Comparison of ENCODE assay signal across 8 mouse cellular contexts in the genomic region with DNA sequence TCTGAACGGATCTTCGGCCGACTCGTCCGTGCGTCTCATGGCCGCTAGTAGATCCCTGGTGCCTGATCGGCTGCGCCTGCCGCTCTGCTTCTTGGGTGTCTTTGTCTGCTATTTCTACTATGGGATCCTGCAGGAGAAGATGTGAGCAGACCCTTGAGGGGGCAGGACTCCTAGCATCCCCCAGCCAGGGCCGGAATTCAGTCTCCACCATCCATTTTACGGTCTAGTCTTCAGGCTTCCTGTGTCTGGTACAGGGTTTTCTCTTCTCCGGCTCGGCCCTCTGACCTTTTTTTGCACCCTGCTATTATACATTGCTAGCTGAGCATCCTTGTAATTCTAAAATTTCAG. TPM values are rescaled to one million over a fixed set of nuclear protein-coding genes. Genes with fewer than 3 reads are reported as not detected.
A peak's percentile ranks its signal among the peaks of the same experiment; 100 is the strongest.
DNase-seq lines count a peak whose midpoint lies in the region; ATAC-seq and TF ChIP-seq lines count a peak whose summit lies in the region.

No protein-coding gene starts in this region.

- H3K4me2 ChIP-seq in embryonic facial prominence, embryonic 11.5 days (ENCODE audit: low read depth, low read length), result peak overlapping the region; percentile 42

- H3K9me3 ChIP-seq in embryonic facial prominence, embryonic 11.5 days (replicated peaks; ENCODE audit: control insufficient read depth, low read length), result no peaks in the 10 kb centered on the region

- peaks cover 5% of the 10 kb centered on the region for H3K36me3 ChIP-seq in embryonic facial prominence, embryonic 11.5 days (replicated peaks; ENCODE audit: control insufficient read depth, insufficient read depth, low read depth, low read length)

- intact Hi-C loops in left cerebral cortex, adult 2 months (cut with DNase I), result loop anchor here (1.0 to 10.0 kb wide), 4 partner anchors 75 to 260 kb away; partner anchors contain the start of gene Kat7

- WGBS in embryonic facial prominence, embryonic 11.5 days, result under 1% methylated on average over 14 of the region's 14 CpGs

- peak overlapping the region; percentile 81 for H3K4me3 ChIP-seq in left cerebral cortex, adult 2 months
- H3K4me3 ChIP-seq in embryonic facial prominence, embryonic 11.5 days (ENCODE audit: low read depth, low read length), result peak overlapping the region; percentile 86

- no peak for DNase-seq in left cerebral cortex, adult 2 months (ENCODE audit: extremely low spot score in 1 of 2, low spot score in 2 of 2)
- DNase-seq in left cerebral cortex, adult 8-10 months (ENCODE audit: low spot score in 2 of 2), result no peak
- no peak for DNase-seq in embryonic facial prominence, embryonic 11.5 days (ENCODE audit: low spot score)
- no peak for DNase-seq in layer of hippocampus, adult 9-10 months (ENCODE audit: low spot score)
- no peak for DNase-seq in thymus, adult 18-20 months
- DNase-seq in cerebellum, adult 9-11 months, result no peak

- ATAC-seq in embryonic facial prominence, embryonic 11.5 days (replicated peaks; ENCODE audit: insufficient number of reproducible peaks, low FRiP score, low TSS enrichment, low read depth), result no peak
- ATAC-seq in inflammation-experienced regulatory T-cells, adult 6 months, result peak; percentile 14
- ATAC-seq in monocyte, adult 5-6 weeks (replicated peaks; ENCODE audit: insufficient number of reproducible peaks, low FRiP score, low TSS enrichment, poor library complexity, severe bottlenecking), result 0 out of 2 replicates have a peak, but pooled peaks have one; percentile 1

- peak overlapping the region; percentile 99 for H3K27ac ChIP-seq in left cerebral cortex, adult 2 months
- H3K27ac ChIP-seq in embryonic facial prominence, embryonic 11.5 days (replicated peaks; ENCODE audit: low read depth, low read length), result peak overlapping the region; percentile 72

- peak overlapping the region; percentile 93 for H3K9ac ChIP-seq in embryonic facial prominence, embryonic 11.5 days (replicated peaks; ENCODE audit: low read length)

- no peak for TF ChIP-seq CTCF in left cerebral cortex, adult 2 months (IDR thresholded peaks at IDR 0.05)

- no peaks in the 10 kb centered on the region; the same call in 1 of the 2 replicates for H3K4me1 ChIP-seq in embryonic facial prominence, embryonic 11.5 days (ENCODE audit: control insufficient read depth, insufficient read depth, low read length)

- H3K27me3 ChIP-seq in embryonic facial prominence, embryonic 11.5 days (ENCODE audit: control insufficient read depth, insufficient read depth, low read length), result no peaks in the 10 kb centered on the region

RNA-seq across cellular contexts. Expression of gene Slc35b1, which starts 0.5 kb away (rescaled TPM):
- 10 to 100 TPM; 55.8 to 61.9 TPM for total RNA-seq in left cerebral cortex, adult 2 months (2021)
- total RNA-seq in left cerebral cortex, adult 8-10 months (2022), result 10 to 100 TPM; 59.8 to 61.4 (median 60.7) TPM
- polyA plus RNA-seq in embryonic facial prominence, embryonic 11.5 days (2014; fragmentation: Nextera tagmentation; extraction: Ambion mirVana), result 125 and 134 TPM in 2 replicates
- polyA plus RNA-seq in inflammation-experienced regulatory T-cells, adult 6 months (2017; shearing (Covaris generic)), result 10 to 100 TPM; 63.5 to 83.2 (median 70.3) TPM
- 42.2 to 79.4 TPM (median 58.1 TPM) in 3 replicates for total RNA-seq in monocyte, adult 5-6 weeks (2017)

RNA-seq across cellular contexts. Expression of gene Spop, which starts 28.9 kb away (rescaled TPM):
- total RNA-seq in left cerebral cortex, adult 2 months (2021), result 100 to 1,000 TPM; 178 to 187 TPM
- total RNA-seq in left cerebral cortex, adult 8-10 months (2022), result 100 to 1,000 TPM; 160 to 203 (median 178) TPM
- polyA plus RNA-seq in embryonic facial prominence, embryonic 11.5 days (2014; fragmentation: Nextera tagmentation; extraction: Ambion mirVana), result 95.3 and 100 TPM in 2 replicates
- 100 to 1,000 TPM; 127 to 172 (median 157) TPM for polyA plus RNA-seq in inflammation-experienced regulatory T-cells, adult 6 months (2017; shearing (Covaris generic))
- 68.6 to 98.9 TPM (median 97.4 TPM) in 3 replicates for total RNA-seq in monocyte, adult 5-6 weeks (2017)

RNA-seq across cellular contexts. Expression of gene Fam117a, which starts 48.1 kb away (rescaled TPM):
- total RNA-seq in left cerebral cortex, adult 2 months (2021), result 1 to 10 TPM; 3.0 to 3.6 TPM
- total RNA-seq in left cerebral cortex, adult 8-10 months (2022), result 1 to 10 TPM; 5.6 to 9.0 (median 6.2) TPM
- 14.1 and 15.0 TPM in 2 replicates for polyA plus RNA-seq in embryonic facial prominence, embryonic 11.5 days (2014; fragmentation: Nextera tagmentation; extraction: Ambion mirVana)
- polyA plus RNA-seq in inflammation-experienced regulatory T-cells, adult 6 months (2017; shearing (Covaris generic)), result 10 to 100 TPM; 11.4 to 28.1 (median 26.5) TPM
- 18.7 to 46.1 TPM (median 31.6 TPM) in 3 replicates for total RNA-seq in monocyte, adult 5-6 weeks (2017)
